Mouse (Mus musculus) neutrophil, adult 5-6 weeks (primary cell): ENCODE measurements around the gene Fam209. TPM values are rescaled to one million over a fixed set of nuclear protein-coding genes. Genes with fewer than 3 reads are reported as not detected.
A peak's percentile ranks its signal among the peaks of the same experiment; 100 is the strongest.

ENCODE experiments used
- ATAC-seq: fragments of 151-379, 151-347 bp; 2 replicates; pipeline ENCODE4 v1.8.0; 2017; ENCODE audit warnings: mild to moderate bottlenecking, moderate TSS enrichment; ENCODE audit not compliant: insufficient number of reproducible peaks, poor library complexity, low FRiP score, severe bottlenecking; ENCODE audit errors: extremely low read depth
- total RNA-seq: library from RNA; stranded (forward); fragments of 200-1000 nt; gene quantifications from 2 replicates; pipeline ENCODE4 v1.2.3, GENCODE M21; 2017

Gene Fam209
- total RNA-seq, 1 experiment from 2014 or later: 15.8 TPM

DNA sequence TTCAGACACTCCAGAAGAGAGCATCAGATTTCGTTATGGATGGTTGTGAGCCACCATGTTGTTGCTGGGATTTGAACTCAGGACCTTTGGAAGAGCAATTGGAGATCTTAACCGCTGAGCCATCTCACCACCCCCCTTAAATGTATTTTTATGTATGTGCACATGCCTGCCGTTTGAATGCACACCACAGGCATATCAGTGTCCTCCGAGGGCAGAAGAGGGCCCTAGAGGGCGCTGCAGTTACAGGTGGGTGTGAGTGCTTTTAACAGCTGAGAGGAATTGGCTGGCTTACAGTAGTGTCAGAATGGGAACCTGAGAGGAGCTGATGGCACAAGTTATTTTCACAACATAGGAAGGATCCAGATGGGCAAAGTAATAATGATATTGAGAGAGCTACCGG, 2.6 kb downstream of the Fam209 start:
- 0 out of 2 replicates have a peak, but pooled peaks have one; percentile 25 for ATAC-seq

GRCm38 (mm10) chr2:172476707-172477260, 4.5 kb downstream of the Fam209 start:
- no peak for ATAC-seq

- ATAC-seq: no peak
Observed at GRCm38 (mm10) chr2:172477350-172477749, 5.0 kb downstream of the Fam209 start.

DNA sequence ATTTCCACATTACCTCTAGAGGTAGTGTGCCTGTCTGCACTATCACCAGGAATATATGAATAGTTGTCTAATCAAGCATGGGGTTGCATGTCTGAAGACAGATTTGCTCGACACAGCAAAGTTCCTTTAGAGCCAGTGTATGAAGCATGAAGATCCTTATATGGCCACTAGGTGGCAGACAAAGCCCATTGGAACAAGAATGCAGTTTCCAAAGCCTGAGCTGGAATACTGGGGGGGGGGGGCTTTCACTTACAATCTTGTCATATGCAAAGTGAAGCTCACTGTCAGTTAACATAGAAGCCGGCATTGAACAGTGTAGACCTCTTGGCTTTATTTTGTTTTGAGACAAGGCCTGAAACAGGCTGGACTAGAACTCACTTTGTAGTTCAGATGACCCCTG, 5.5 kb downstream of the Fam209 start:
- ATAC-seq: peak; percentile 31; the same call in 1 of the 2 replicates

- ATAC-seq: no peak
Observed at GRCm38 (mm10) chr2:172480296-172480695, 8.0 kb downstream of the Fam209 start.

- ATAC-seq: no peak
Observed at GRCm38 (mm10) chr2:172481654-172482385, 9.5 kb downstream of the Fam209 start.

DNA sequence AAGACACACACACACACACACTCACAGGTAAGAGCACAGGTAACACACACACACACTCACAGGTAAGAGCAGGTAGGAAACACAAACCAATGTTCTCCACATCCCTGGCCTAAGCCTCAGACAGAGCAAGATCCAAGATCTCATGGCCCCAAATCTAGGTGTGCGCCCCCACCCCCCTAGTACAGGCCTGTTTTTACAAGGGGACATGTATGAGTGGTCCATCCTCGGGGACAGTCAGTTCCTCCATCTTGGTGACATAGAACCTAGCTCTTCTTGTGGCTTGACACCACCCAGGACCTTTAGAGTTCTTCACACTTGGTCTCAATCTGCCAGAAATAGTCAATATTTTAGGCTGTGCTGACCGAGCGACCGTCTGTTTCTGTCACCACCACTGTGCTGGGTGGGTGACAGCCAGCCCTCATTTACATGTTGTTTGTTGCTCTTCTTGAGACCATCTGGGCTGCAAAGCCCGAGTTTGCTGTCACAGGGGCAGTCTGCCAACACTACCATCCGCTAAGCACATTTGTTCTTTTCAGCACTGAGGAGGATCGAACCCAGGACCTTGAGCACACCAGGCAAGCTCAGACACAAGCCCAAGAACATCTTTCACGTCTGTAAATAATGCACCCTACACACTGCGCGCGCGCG, 11.6 kb downstream of the Fam209 start:
- ATAC-seq: no peak

DNA sequence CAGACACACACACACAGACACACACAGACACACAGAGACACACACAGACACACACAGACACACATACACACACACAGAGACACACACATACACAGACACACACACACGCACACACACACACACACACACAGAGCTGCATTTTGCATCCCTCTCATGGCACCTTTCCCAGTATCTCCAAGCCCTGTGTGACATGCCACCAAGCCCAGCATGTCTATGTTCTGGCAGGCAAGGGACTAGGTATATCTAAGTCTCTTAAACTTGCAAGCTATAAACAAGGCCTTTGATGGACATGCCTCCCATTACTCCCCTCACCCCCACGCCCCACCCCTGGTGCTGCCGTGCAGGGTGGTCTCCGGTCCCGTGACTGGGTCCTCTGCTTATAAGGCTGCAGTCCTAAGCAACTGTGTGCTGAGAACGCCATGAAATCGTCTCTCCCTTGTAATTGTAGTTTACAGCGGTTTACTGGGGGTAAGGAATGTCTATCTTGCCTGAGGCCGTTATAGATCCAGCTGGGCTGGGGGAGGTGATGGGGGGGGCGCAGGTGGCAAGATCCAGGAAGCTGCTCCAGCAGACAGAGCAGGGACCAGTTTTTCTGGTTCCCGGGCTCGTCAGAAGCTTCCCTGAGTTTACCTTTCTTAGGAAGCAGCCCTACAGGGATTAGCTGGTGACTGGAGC, 12.5 kb downstream of the Fam209 start:
- ATAC-seq: no peak

- no peak for ATAC-seq
Observed at GRCm38 (mm10) chr2:172496736-172497345, 24.5 kb downstream of the Fam209 start.

- ATAC-seq: no peak
Observed at GRCm38 (mm10) chr2:172498823-172499222, 26.5 kb downstream of the Fam209 start.

- ATAC-seq: no peak
Observed at GRCm38 (mm10) chr2:172500752-172501316, 28.5 kb downstream of the Fam209 start.

- no peak for ATAC-seq
Observed at GRCm38 (mm10) chr2:172501341-172501740, 29.0 kb downstream of the Fam209 start.

GRCm38 (mm10) chr2:172502168-172502567, 29.8 kb downstream of the Fam209 start:
- ATAC-seq: no peak

DNA sequence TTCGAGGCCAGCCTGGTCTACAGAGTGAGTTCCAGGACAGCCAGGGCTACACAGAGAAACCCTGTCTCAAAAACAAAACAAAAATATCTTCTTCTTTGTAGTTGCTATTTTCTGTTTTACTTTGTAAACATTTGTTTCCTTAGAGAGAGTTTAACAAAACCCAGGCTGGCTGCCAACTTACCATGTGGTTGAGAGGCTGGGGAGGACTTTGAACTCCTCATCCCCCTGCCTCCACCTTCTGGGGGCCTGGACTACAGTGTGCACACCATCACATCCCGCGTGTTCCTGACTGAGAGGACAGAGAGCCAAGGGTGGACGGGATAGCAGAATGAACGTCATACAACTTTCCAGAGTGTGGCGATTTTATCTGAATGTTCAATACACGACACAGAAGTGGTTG, 33.8 kb downstream of the Fam209 start:
- ATAC-seq: no peak

- no peak for ATAC-seq
Observed at GRCm38 (mm10) chr2:172510056-172510712, 37.9 kb downstream of the Fam209 start.

- ATAC-seq: no peak
Observed at GRCm38 (mm10) chr2:172510899-172511298, 38.6 kb downstream of the Fam209 start.

DNA sequence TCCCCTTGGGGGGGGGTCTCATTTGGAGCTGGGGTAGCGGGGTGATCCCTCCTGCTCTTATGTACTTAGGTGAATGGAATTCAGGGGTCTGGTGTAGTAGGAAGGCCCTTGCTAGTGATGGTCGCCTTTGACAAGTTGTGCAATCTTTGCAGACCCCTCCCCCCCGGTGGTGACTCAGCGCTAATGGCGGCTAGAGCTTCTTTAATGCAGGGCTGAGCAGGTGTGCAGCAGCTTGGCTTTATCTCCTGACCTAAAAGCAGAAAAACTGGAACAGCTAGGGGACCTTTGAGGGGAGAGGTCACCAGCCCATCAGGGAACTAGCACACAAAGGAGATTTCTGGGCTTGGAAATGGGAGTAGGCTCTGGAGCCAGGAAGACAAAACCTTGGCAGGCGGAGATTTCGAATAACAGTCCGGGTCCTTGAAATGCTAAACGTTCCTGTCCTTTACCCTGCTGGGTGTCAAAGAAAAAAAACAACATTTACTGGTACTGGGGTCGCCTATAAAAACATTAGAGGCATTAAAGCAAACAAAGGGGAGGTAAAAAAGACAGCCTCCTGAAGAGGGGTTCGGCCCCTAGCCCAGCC, 44.2 kb downstream of the Fam209 start:
- no peak for ATAC-seq
